Mouse (Mus musculus): ENCODE measurements around the gene Ist1. TPM values are rescaled to one million over a fixed set of nuclear protein-coding genes. Genes with fewer than 3 reads are reported as not detected.

Gene Ist1
- polyA plus RNA-seq, 2 experiments, result 109 to 149 TPM

DNA sequence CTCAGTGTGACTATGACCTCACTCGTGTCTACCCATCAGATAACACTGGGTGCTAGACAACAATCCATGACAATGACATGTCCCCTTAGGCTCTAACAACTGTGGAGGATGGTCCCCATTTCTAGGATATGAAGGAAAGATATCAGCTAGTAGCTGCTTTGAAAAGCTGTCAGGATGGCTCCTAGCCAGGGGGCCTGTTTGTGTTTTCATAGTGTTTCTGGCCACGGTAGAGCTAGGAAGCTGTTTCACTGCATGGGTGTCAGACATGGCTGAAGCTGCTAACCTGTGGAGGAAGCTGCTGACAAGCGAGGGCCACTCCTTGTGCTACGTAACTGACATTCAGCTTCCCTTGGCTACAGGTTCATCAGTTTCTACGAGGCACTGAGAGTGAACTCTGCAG is 26.4 kb downstream of the Ist1 start:
- peaks cover 45% of the 10 kb centered on the region for H3K36me3 ChIP-seq (ENCODE audit: control insufficient read depth, insufficient read depth, low read length)
- no peak for DNase-seq (ENCODE audit: low spot score)
- no peak overlapping the region for H3K4me3 ChIP-seq (replicated peaks; ENCODE audit: low read length)
- TF ChIP-seq POLR2A (IDR thresholded peaks at IDR 0.05; ENCODE audit: borderline replicate concordance, extremely low read depth, insufficient read depth, insufficient read length), result no peak
- H3K4me2 ChIP-seq (replicated peaks; ENCODE audit: low read depth, low read length, severe bottlenecking), result no peak overlapping the region
- H3K9ac ChIP-seq (ENCODE audit: low read depth, low read length, severe bottlenecking), result no peak overlapping the region
- ATAC-seq (ENCODE audit: low FRiP score, low read depth), result no peak
- no peak overlapping the region for H3K27ac ChIP-seq (replicated peaks; ENCODE audit: low read depth, low read length)
- no peaks in the 10 kb centered on the region for H3K27me3 ChIP-seq (ENCODE audit: control insufficient read depth, insufficient read depth, low read length)
- WGBS, result 89% methylated on average over 5 of the region's 5 CpGs
- H3K9me3 ChIP-seq (ENCODE audit: control insufficient read depth, low read length), result no peaks in the 10 kb centered on the region
- H3K4me1 ChIP-seq (ENCODE audit: control insufficient read depth, insufficient read depth, low read length), result no peaks in the 10 kb centered on the region

DNA sequence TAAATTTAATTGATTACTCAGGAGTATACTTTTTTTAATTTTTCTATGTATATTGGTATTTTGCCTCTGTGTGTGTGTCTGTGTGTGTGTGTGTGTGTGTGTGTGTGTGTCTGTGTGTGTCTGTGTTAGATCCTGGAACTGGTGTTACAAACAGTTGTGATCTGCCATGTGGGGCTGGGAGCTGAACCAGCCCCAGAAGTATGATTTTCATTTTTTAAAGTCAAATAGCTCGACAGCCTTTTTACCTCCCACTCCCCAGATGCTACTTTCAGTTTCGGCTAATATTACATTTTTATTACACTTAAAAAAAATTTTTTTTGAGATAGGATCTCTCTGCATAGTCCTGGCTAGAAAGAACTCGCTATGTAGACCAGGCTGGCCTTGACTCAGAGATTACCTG is 30.7 kb downstream of the Ist1 start:
- ATAC-seq (ENCODE audit: low FRiP score, low read depth) (no peak), DNase-seq (ENCODE audit: low spot score) (no peak)
- no peak overlapping the region for H3K4me2 ChIP-seq (replicated peaks; ENCODE audit: low read depth, low read length, severe bottlenecking)
- H3K4me3 ChIP-seq (replicated peaks; ENCODE audit: low read length), result no peak overlapping the region
- 62% methylated on average over 3 of the region's 3 CpGs for WGBS
- H3K9ac ChIP-seq (ENCODE audit: low read depth, low read length, severe bottlenecking), result no peak overlapping the region
- H3K4me1 ChIP-seq (ENCODE audit: control insufficient read depth, insufficient read depth, low read length), result no peaks in the 10 kb centered on the region
- no peaks in the 10 kb centered on the region for H3K9me3 ChIP-seq (ENCODE audit: control insufficient read depth, low read length)
- no peak overlapping the region for H3K27ac ChIP-seq (replicated peaks; ENCODE audit: low read depth, low read length)
- TF ChIP-seq POLR2A (IDR thresholded peaks at IDR 0.05; ENCODE audit: borderline replicate concordance, extremely low read depth, insufficient read depth, insufficient read length), result no peak
- peaks cover 7% of the 10 kb centered on the region; the same call in 1 of the 2 replicates for H3K36me3 ChIP-seq (ENCODE audit: control insufficient read depth, insufficient read depth, low read length)
- no peaks in the 10 kb centered on the region for H3K27me3 ChIP-seq (ENCODE audit: control insufficient read depth, insufficient read depth, low read length)

DNA sequence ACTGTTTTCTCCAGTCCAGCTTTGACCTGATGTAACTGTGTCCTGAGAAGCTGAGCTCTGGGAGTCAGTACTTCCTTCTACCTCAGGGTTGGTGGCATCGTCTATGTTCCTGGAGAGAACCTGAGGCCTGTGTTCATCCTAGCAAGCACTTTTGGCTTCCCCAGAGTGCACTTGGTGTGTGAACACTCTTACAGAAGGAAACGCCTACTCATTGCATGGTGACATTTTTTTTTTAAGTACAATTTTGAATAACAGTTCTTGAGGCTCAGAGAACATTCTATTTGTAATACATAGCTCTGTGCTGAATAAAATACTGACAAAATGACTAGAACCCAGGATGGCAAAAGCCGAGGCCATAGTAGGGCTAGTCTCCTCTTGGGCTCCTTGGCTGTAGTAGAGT is 36.2 kb downstream of the Ist1 start:
- 86% methylated on average over 3 of the region's 3 CpGs for WGBS
- DNase-seq (ENCODE audit: low spot score) (no peak), ATAC-seq (ENCODE audit: low FRiP score, low read depth) (no peak)
- H3K9me3 ChIP-seq (ENCODE audit: control insufficient read depth, low read length), result no peaks in the 10 kb centered on the region
- no peak overlapping the region for H3K4me3 ChIP-seq (replicated peaks; ENCODE audit: low read length)
- no peak for TF ChIP-seq POLR2A (IDR thresholded peaks at IDR 0.05; ENCODE audit: borderline replicate concordance, extremely low read depth, insufficient read depth, insufficient read length)
- no peak overlapping the region for H3K4me2 ChIP-seq (replicated peaks; ENCODE audit: low read depth, low read length, severe bottlenecking)
- no peaks in the 10 kb centered on the region for H3K4me1 ChIP-seq (ENCODE audit: control insufficient read depth, insufficient read depth, low read length)
- no peak overlapping the region for H3K27ac ChIP-seq (replicated peaks; ENCODE audit: low read depth, low read length)
- no peaks in the 10 kb centered on the region for H3K27me3 ChIP-seq (ENCODE audit: control insufficient read depth, insufficient read depth, low read length)
- H3K36me3 ChIP-seq (ENCODE audit: control insufficient read depth, insufficient read depth, low read length), result no peaks in the 10 kb centered on the region
- no peak overlapping the region for H3K9ac ChIP-seq (ENCODE audit: low read depth, low read length, severe bottlenecking)

DNA sequence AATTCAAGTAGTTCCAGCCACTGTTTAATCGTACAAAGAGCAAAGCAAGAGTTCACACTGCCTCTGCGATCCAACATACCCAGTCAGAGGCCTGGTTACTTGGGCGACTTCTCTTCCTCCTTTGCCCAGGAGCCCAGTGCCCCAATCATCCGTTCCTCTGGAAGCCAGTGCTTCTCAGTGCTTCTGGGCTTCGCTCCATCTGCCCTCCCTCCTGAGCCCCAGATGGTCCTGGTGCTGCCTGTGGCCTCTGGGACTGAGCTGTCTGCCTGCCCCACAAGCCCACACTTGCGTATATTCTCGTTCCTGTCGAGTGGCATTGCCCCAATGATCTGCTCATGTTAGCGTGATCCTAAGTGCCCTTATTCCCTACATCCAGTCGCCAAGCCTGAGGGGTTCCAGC is 42.3 kb downstream of the Ist1 start:
- Histone ChIP-seq H3K27ac (replicated peaks; ENCODE audit: low read depth, low read length) (no peak overlapping the region), H3K9ac (ENCODE audit: low read depth, low read length, severe bottlenecking) (no peak overlapping the region), H3K36me3 (ENCODE audit: control insufficient read depth, insufficient read depth, low read length) (no peaks in the 10 kb centered on the region), H3K4me2 (replicated peaks; ENCODE audit: low read depth, low read length, severe bottlenecking) (no peak overlapping the region), H3K27me3 (ENCODE audit: control insufficient read depth, insufficient read depth, low read length) (no peaks in the 10 kb centered on the region), H3K4me3 (replicated peaks; ENCODE audit: low read length) (no peak overlapping the region), H3K9me3 (ENCODE audit: control insufficient read depth, low read length) (no peaks in the 10 kb centered on the region), H3K4me1 (ENCODE audit: control insufficient read depth, insufficient read depth, low read length) (no peaks in the 10 kb centered on the region)
- ATAC-seq (ENCODE audit: low FRiP score, low read depth), result no peak
- DNase-seq (ENCODE audit: low spot score), result no peak
- TF ChIP-seq POLR2A (IDR thresholded peaks at IDR 0.05; ENCODE audit: borderline replicate concordance, extremely low read depth, insufficient read depth, insufficient read length), result no peak
- WGBS, result 74% methylated on average over 10 of the region's 10 CpGs

DNA sequence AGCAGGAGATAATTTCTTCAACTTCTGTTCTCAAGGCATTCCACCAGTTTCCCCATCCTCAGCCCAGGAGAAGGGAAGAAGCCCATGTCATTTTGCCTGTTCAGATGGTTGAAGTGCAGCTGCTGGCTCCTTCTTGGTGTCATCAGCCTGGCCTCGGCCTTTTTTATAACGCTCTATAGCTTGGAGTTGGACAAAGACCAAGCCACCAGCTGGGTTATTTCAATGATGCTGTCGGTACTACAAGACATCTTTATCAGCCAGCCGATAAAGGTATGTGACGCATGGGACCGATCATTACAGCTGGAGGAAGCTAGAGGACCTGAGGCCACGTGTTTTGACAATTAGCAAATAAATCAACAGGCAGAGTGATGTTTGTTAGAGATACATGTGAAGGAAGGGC is 44.6 kb downstream of the Ist1 start:
- Histone ChIP-seq H3K9ac (ENCODE audit: low read depth, low read length, severe bottlenecking) (no peak overlapping the region), H3K9me3 (ENCODE audit: control insufficient read depth, low read length) (no peaks in the 10 kb centered on the region), H3K4me2 (replicated peaks; ENCODE audit: low read depth, low read length, severe bottlenecking) (no peak overlapping the region), H3K27ac (replicated peaks; ENCODE audit: low read depth, low read length) (no peak overlapping the region), H3K4me3 (replicated peaks; ENCODE audit: low read length) (no peak overlapping the region), H3K4me1 (ENCODE audit: control insufficient read depth, insufficient read depth, low read length) (no peaks in the 10 kb centered on the region), H3K27me3 (ENCODE audit: control insufficient read depth, insufficient read depth, low read length) (no peaks in the 10 kb centered on the region), H3K36me3 (ENCODE audit: control insufficient read depth, insufficient read depth, low read length) (no peaks in the 10 kb centered on the region)
- WGBS, result 76% methylated on average over 7 of the region's 7 CpGs
- ATAC-seq (ENCODE audit: low FRiP score, low read depth) (no peak), DNase-seq (ENCODE audit: low spot score) (no peak)
- TF ChIP-seq POLR2A (IDR thresholded peaks at IDR 0.05; ENCODE audit: borderline replicate concordance, extremely low read depth, insufficient read depth, insufficient read length), result no peak

DNA sequence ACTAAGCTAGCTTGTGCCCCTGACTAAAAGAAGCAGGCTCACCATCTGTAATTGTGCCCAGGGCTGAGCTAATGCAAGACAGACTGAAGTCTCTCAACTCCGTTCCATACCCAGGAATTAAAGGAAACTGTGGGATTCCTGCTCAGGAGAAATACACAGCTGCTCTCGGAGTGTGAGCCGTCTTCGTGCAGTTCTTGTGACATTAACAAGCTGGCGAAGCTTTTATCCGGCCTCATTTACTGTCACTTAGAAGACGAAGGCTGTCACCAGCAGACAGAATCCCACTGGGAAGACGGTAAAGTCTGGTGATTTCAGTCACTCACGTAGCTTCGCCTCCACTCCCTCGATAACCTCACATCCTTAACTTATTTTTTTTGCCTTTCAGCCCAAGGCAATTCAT is 45.7 kb downstream of the Ist1 start:
- Histone ChIP-seq H3K4me1 (ENCODE audit: control insufficient read depth, insufficient read depth, low read length) (no peaks in the 10 kb centered on the region), H3K9me3 (ENCODE audit: control insufficient read depth, low read length) (no peaks in the 10 kb centered on the region), H3K36me3 (ENCODE audit: control insufficient read depth, insufficient read depth, low read length) (no peaks in the 10 kb centered on the region), H3K9ac (ENCODE audit: low read depth, low read length, severe bottlenecking) (no peak overlapping the region), H3K4me2 (replicated peaks; ENCODE audit: low read depth, low read length, severe bottlenecking) (no peak overlapping the region), H3K27me3 (ENCODE audit: control insufficient read depth, insufficient read depth, low read length) (no peaks in the 10 kb centered on the region), H3K27ac (replicated peaks; ENCODE audit: low read depth, low read length) (no peak overlapping the region), H3K4me3 (replicated peaks; ENCODE audit: low read length) (no peak overlapping the region)
- no peak for TF ChIP-seq POLR2A (IDR thresholded peaks at IDR 0.05; ENCODE audit: borderline replicate concordance, extremely low read depth, insufficient read depth, insufficient read length)
- 51% methylated on average over 11 of the region's 11 CpGs for WGBS
- DNase-seq (ENCODE audit: low spot score) (no peak), ATAC-seq (ENCODE audit: low FRiP score, low read depth) (no peak)
